In genomic region chr11:120518558-120518957, GRCm38 (mm10) we compare ENCODE assay signal across 18 mouse cellular contexts. TPM values are rescaled to one million over a fixed set of nuclear protein-coding genes. Genes with fewer than 3 reads are reported as not detected.
DNase-seq lines count a peak whose midpoint lies in the region; ATAC-seq lines count a peak whose summit lies in the region.
"Had no signal": no experiment of that assay in that cellular context is flagged by ENCODE, and none has a peak within 500 bp of the region (broad histone marks: within the 10 kb centered on the region; RNA-seq: fewer than 3 reads in every experiment).

No protein-coding gene starts in this region.

- H3K9me3 ChIP-seq in heart, embryonic 13.5 days, result no peaks in the 10 kb centered on the region
- H3K9me3 ChIP-seq in embryonic facial prominence, embryonic 15.5 days (replicated peaks), result no peaks in the 10 kb centered on the region
- no peaks in the 10 kb centered on the region for H3K9me3 ChIP-seq in hindbrain, embryonic 13.5 days
- H3K9me3 ChIP-seq: forebrain, embryonic 15.5 days; midbrain, embryonic 13.5 days; neural tube, embryonic 12.5 days had no signal

- peaks cover 33% of the 10 kb centered on the region for H3K4me1 ChIP-seq in heart, embryonic 13.5 days
- H3K4me1 ChIP-seq in embryonic facial prominence, embryonic 15.5 days, result peaks cover 16% of the 10 kb centered on the region; the same call in 1 of the 2 replicates
- H3K4me1 ChIP-seq in hindbrain, embryonic 13.5 days (replicated peaks), result no peaks in the 10 kb centered on the region
- H3K4me1 ChIP-seq: forebrain, embryonic 15.5 days; midbrain, embryonic 13.5 days had no signal

- H3K4me3 ChIP-seq in heart, embryonic 13.5 days, result no peak overlapping the region
- no peak overlapping the region for H3K4me3 ChIP-seq in embryonic facial prominence, embryonic 15.5 days (replicated peaks)
- H3K4me3 ChIP-seq in hindbrain, embryonic 13.5 days, result no peak overlapping the region
- H3K4me3 ChIP-seq: forebrain, embryonic 15.5 days; midbrain, embryonic 13.5 days; neural tube, embryonic 12.5 days had no signal

- H3K36me3 ChIP-seq in heart, embryonic 13.5 days, result no peaks in the 10 kb centered on the region
- H3K36me3 ChIP-seq in embryonic facial prominence, embryonic 15.5 days, result no peaks in the 10 kb centered on the region
- H3K36me3 ChIP-seq in hindbrain, embryonic 13.5 days, result no peaks in the 10 kb centered on the region
- H3K36me3 ChIP-seq: forebrain, embryonic 15.5 days; midbrain, embryonic 13.5 days; neural tube, embryonic 12.5 days had no signal

- H3K27ac ChIP-seq in heart, embryonic 13.5 days (replicated peaks), result 0 out of 2 replicates have a peak overlapping the region, but pooled peaks have one; percentile 40
- 0 out of 2 replicates have a peak overlapping the region, but pooled peaks have one; percentile 48 for H3K27ac ChIP-seq in embryonic facial prominence, embryonic 15.5 days (replicated peaks)
- H3K27ac ChIP-seq in hindbrain, embryonic 13.5 days, result no peak overlapping the region
- H3K27ac ChIP-seq: forebrain, embryonic 15.5 days; midbrain, embryonic 13.5 days; neural tube, embryonic 12.5 days had no signal

- ATAC-seq in heart, embryonic 13.5 days (ENCODE audit: extremely low read depth, insufficient number of reproducible peaks, low FRiP score, low TSS enrichment), result no peak
- ATAC-seq in embryonic facial prominence, embryonic 15.5 days (ENCODE audit: insufficient number of reproducible peaks, low FRiP score, low TSS enrichment, low read depth), result no peak
- no peak for ATAC-seq in hindbrain, embryonic 13.5 days (ENCODE audit: low FRiP score)
- ATAC-seq in granulocyte monocyte progenitor cell, adult 5-6 weeks (replicated peaks; ENCODE audit: poor library complexity, severe bottlenecking), result no peak
- ATAC-seq: forebrain, embryonic 15.5 days; midbrain, embryonic 13.5 days; Patski had no signal

- no peak for DNase-seq in heart, adult 9 months (ENCODE audit: low spot score in 2 of 2)
- DNase-seq in 416B (ENCODE audit: low read depth), result peak; percentile 42
- peak; percentile 43 for DNase-seq in lung, postnatal 10 days
- no peak for DNase-seq in urinary bladder, adult 2 months (ENCODE audit: low spot score)
- DNase-seq: adrenal gland, postnatal 10 days; cerebellum, adult 8-10 months; thymus, adult 18-20 months had no signal

- H3K4me2 ChIP-seq in heart, embryonic 13.5 days, result no peak overlapping the region
- H3K4me2 ChIP-seq in embryonic facial prominence, embryonic 15.5 days (replicated peaks), result no peak overlapping the region
- H3K4me2 ChIP-seq in hindbrain, embryonic 13.5 days, result no peak overlapping the region
- H3K4me2 ChIP-seq: forebrain, embryonic 15.5 days; midbrain, embryonic 13.5 days; neural tube, embryonic 12.5 days had no signal

- WGBS in heart, embryonic 13.5 days, result 49% methylated on average over 6 of the region's 6 CpGs
- 48% methylated on average over 6 of the region's 6 CpGs for WGBS in embryonic facial prominence, embryonic 15.5 days
- WGBS in hindbrain, embryonic 13.5 days, result 75% methylated on average over 6 of the region's 6 CpGs

- peak overlapping the region; percentile 16; the same call in 1 of the 2 replicates for H3K9ac ChIP-seq in heart, embryonic 13.5 days
- H3K9ac ChIP-seq in embryonic facial prominence, embryonic 15.5 days, result no peak overlapping the region
- H3K9ac ChIP-seq in hindbrain, embryonic 13.5 days, result no peak overlapping the region
- H3K9ac ChIP-seq: forebrain, embryonic 15.5 days; midbrain, embryonic 13.5 days; neural tube, embryonic 12.5 days had no signal

- H3K27me3 ChIP-seq in heart, embryonic 13.5 days (replicated peaks), result 0 out of 2 replicates have a peak, but pooled peaks cover 5% of the 10 kb centered on the region
- no peaks in the 10 kb centered on the region for H3K27me3 ChIP-seq in embryonic facial prominence, embryonic 15.5 days
- 0 out of 2 replicates have a peak, but pooled peaks cover 3% of the 10 kb centered on the region for H3K27me3 ChIP-seq in hindbrain, embryonic 13.5 days
- H3K27me3 ChIP-seq: forebrain, embryonic 15.5 days; midbrain, embryonic 13.5 days; neural tube, embryonic 12.5 days; Patski had no signal

RNA-seq across cellular contexts. Expression of gene Gcgr, which starts 11.9 kb away (rescaled TPM):
- polyA plus RNA-seq in heart, embryonic 13.5 days (2015; fragmentation: Nextera tagmentation; extraction: Ambion mirVana), result 2.1 and 2.4 TPM in 2 replicates
- polyA plus RNA-seq in embryonic facial prominence, embryonic 15.5 days (2015; fragmentation: Nextera tagmentation; extraction: Ambion mirVana), result 0.60 TPM in 2 replicates
- 1.8 and 2.4 TPM in 2 replicates for polyA plus RNA-seq in urinary bladder, adult 2 months (2012; rRNA removed)
- polyA plus RNA-seq in hindbrain, embryonic 13.5 days (2015; fragmentation: Nextera tagmentation; extraction: Ambion mirVana), result 0.19 and 0.30 TPM in 2 replicates
- not detected in 2 replicates for total RNA-seq in granulocyte monocyte progenitor cell, adult 5-6 weeks (2014; fragmentation: Nextera tagmentation)
- not detected in 2 replicates for total RNA-seq in granulocyte monocyte progenitor cell, adult 5-6 weeks (2017)
- polyA plus RNA-seq: Patski had no signal

RNA-seq across cellular contexts. Expression of gene Slc25a10, which starts 26.9 kb away (rescaled TPM):
- polyA plus RNA-seq in heart, embryonic 13.5 days (2015; fragmentation: Nextera tagmentation; extraction: Ambion mirVana), result 42.9 and 43.2 TPM in 2 replicates
- polyA plus RNA-seq in embryonic facial prominence, embryonic 15.5 days (2015; fragmentation: Nextera tagmentation; extraction: Ambion mirVana), result 47.3 and 53.6 TPM in 2 replicates
- 98.9 and 115 TPM in 2 replicates for polyA plus RNA-seq in urinary bladder, adult 2 months (2012; rRNA removed)
- 32.0 and 32.8 TPM in 2 replicates for polyA plus RNA-seq in hindbrain, embryonic 13.5 days (2015; fragmentation: Nextera tagmentation; extraction: Ambion mirVana)
- total RNA-seq in granulocyte monocyte progenitor cell, adult 5-6 weeks (2014; fragmentation: Nextera tagmentation), result 20.6 and 21.3 TPM in 2 replicates
- 20.5 and 26.2 TPM in 2 replicates for total RNA-seq in granulocyte monocyte progenitor cell, adult 5-6 weeks (2017)

RNA-seq across cellular contexts. Expression of gene Mcrip1, which starts 31.0 kb away (rescaled TPM):
- polyA plus RNA-seq in heart, embryonic 13.5 days (2015; fragmentation: Nextera tagmentation; extraction: Ambion mirVana), result 134 and 140 TPM in 2 replicates
- 235 and 237 TPM in 2 replicates for polyA plus RNA-seq in embryonic facial prominence, embryonic 15.5 days (2015; fragmentation: Nextera tagmentation; extraction: Ambion mirVana)
- polyA plus RNA-seq in urinary bladder, adult 2 months (2012; rRNA removed), result 112 and 117 TPM in 2 replicates
- polyA plus RNA-seq in hindbrain, embryonic 13.5 days (2015; fragmentation: Nextera tagmentation; extraction: Ambion mirVana), result 234 and 241 TPM in 2 replicates
- 64.7 and 75.8 TPM in 2 replicates for total RNA-seq in granulocyte monocyte progenitor cell, adult 5-6 weeks (2014; fragmentation: Nextera tagmentation)
- total RNA-seq in granulocyte monocyte progenitor cell, adult 5-6 weeks (2017), result 23.1 and 23.4 TPM in 2 replicates

RNA-seq across cellular contexts. Expression of gene Ppp1r27, which starts 32.4 kb away (rescaled TPM):
- not detected in 2 replicates for polyA plus RNA-seq in heart, embryonic 13.5 days (2015; fragmentation: Nextera tagmentation; extraction: Ambion mirVana)
- polyA plus RNA-seq in embryonic facial prominence, embryonic 15.5 days (2015; fragmentation: Nextera tagmentation; extraction: Ambion mirVana), result 1.8 and 2.3 TPM in 2 replicates
- polyA plus RNA-seq in urinary bladder, adult 2 months (2012; rRNA removed), result not detected in 2 replicates
- polyA plus RNA-seq in hindbrain, embryonic 13.5 days (2015; fragmentation: Nextera tagmentation; extraction: Ambion mirVana), result not detected in 2 replicates
- not detected in 2 replicates for total RNA-seq in granulocyte monocyte progenitor cell, adult 5-6 weeks (2014; fragmentation: Nextera tagmentation)
- not detected in 2 replicates for total RNA-seq in granulocyte monocyte progenitor cell, adult 5-6 weeks (2017)
- total RNA-seq: left cerebral cortex, postnatal 14 days had no signal
- polyA plus RNA-seq: embryonic facial prominence, embryonic 11.5 days; large intestine, adult 2 months; midbrain, embryonic 13.5 days; neural tube, embryonic 12.5 days; Patski had no signal

RNA-seq across cellular contexts. Expression of gene Mrpl12, which starts 34.1 kb away (rescaled TPM):
- 212 and 228 TPM in 2 replicates for polyA plus RNA-seq in heart, embryonic 13.5 days (2015; fragmentation: Nextera tagmentation; extraction: Ambion mirVana)
- 118 and 126 TPM in 2 replicates for polyA plus RNA-seq in embryonic facial prominence, embryonic 15.5 days (2015; fragmentation: Nextera tagmentation; extraction: Ambion mirVana)
- polyA plus RNA-seq in urinary bladder, adult 2 months (2012; rRNA removed), result 62.4 and 72.4 TPM in 2 replicates
- polyA plus RNA-seq in hindbrain, embryonic 13.5 days (2015; fragmentation: Nextera tagmentation; extraction: Ambion mirVana), result 108 TPM in 2 replicates
- total RNA-seq in granulocyte monocyte progenitor cell, adult 5-6 weeks (2014; fragmentation: Nextera tagmentation), result 113 and 121 TPM in 2 replicates
- total RNA-seq in granulocyte monocyte progenitor cell, adult 5-6 weeks (2017), result 131 and 159 TPM in 2 replicates

Comparison
In these comparisons a context has a peak if more than half of its experiments do, and no peak if none do; other contexts are left out.
1. DNase-seq: peak in 416B (single experiment) and lung, postnatal 10 days (single experiment); none in heart, adult 9 months (0 of 2) and urinary bladder, adult 2 months (single experiment).